In genomic region chr9:101934887-101935286, GRCm38 (mm10) we compare ENCODE assay signal across 18 mouse cellular contexts.
DNase-seq lines count a peak whose midpoint lies in the region; ATAC-seq lines count a peak whose summit lies in the region.
"Had no signal": no experiment of that assay in that cellular context is flagged by ENCODE, and none has a peak within 500 bp of the region (broad histone marks: within the 10 kb centered on the region; RNA-seq: fewer than 3 reads in every experiment).

No protein-coding gene starts in this region.

- H3K27ac ChIP-seq in midbrain, embryonic 11.5 days (ENCODE audit: low read depth, low read length) = no peak overlapping the region
- H3K27ac ChIP-seq in midbrain, embryonic 10.5 days (replicated peaks) = no peak overlapping the region
- peak overlapping the region; percentile 55; the same call in 1 of the 2 replicates for H3K27ac ChIP-seq in hindbrain, embryonic 12.5 days
- H3K27ac ChIP-seq in midbrain, embryonic 14.5 days (replicated peaks; ENCODE audit: low read depth, low read length) = peak overlapping the region; percentile 74
- H3K27ac ChIP-seq in forebrain, embryonic 15.5 days (replicated peaks) = no peak overlapping the region
- H3K27ac ChIP-seq: forebrain, embryonic 10.5 days; gastrocnemius, adult 2 months; limb, embryonic 10.5 days had no signal

- no peak overlapping the region for H3K4me2 ChIP-seq in midbrain, embryonic 11.5 days
- no peak overlapping the region for H3K4me2 ChIP-seq in hindbrain, embryonic 12.5 days (replicated peaks)
- H3K4me2 ChIP-seq in midbrain, embryonic 14.5 days (ENCODE audit: low read length) = no peak overlapping the region
- no peak overlapping the region for H3K4me2 ChIP-seq in forebrain, embryonic 15.5 days (replicated peaks)
- H3K4me2 ChIP-seq: heart, embryonic 12.5 days had no signal

- no peak overlapping the region for H3K9ac ChIP-seq in midbrain, embryonic 11.5 days (ENCODE audit: low read length)
- H3K9ac ChIP-seq in hindbrain, embryonic 12.5 days = no peak overlapping the region
- H3K9ac ChIP-seq in midbrain, embryonic 14.5 days (replicated peaks; ENCODE audit: low read length) = peak overlapping the region; percentile 21; the same call in 1 of the 2 replicates
- H3K9ac ChIP-seq in forebrain, embryonic 15.5 days (replicated peaks) = no peak overlapping the region
- H3K9ac ChIP-seq: heart, embryonic 12.5 days; liver, postnatal 0 days had no signal

- DNase-seq in midbrain, embryonic 11.5 days (ENCODE audit: low spot score, missing footprints) = no peak
- DNase-seq in midbrain, embryonic 10.5 days (ENCODE audit: low spot score) = no peak
- DNase-seq in midbrain, embryonic 14.5 days = peak; percentile 52
- no peak for DNase-seq in right cerebral cortex, postnatal 36 days (ENCODE audit: low spot score in 2 of 2)
- DNase-seq: adrenal gland, postnatal 36 days; cerebellum, adult 9-11 months; gastrocnemius, adult 2 months; kidney, postnatal 36 days; liver, postnatal 0 days; lung, postnatal 10 days; thymus, postnatal 14 days had no signal

- ATAC-seq in midbrain, embryonic 11.5 days (ENCODE audit: low FRiP score) = 0 out of 2 replicates have a peak, but pooled peaks have one; percentile 30
- peak; percentile 84 for ATAC-seq in hindbrain, embryonic 12.5 days (ENCODE audit: low FRiP score)
- ATAC-seq in midbrain, embryonic 14.5 days (ENCODE audit: low FRiP score, low TSS enrichment) = no peak; the same call in 1 of the 2 replicates
- ATAC-seq in forebrain, embryonic 15.5 days (replicated peaks) = no peak
- no peak for ATAC-seq in cerebellum, adult (ENCODE audit: insufficient number of reproducible peaks, low FRiP score, low TSS enrichment)
- ATAC-seq: liver, postnatal 0 days had no signal

- no peaks in the 10 kb centered on the region for H3K27me3 ChIP-seq in midbrain, embryonic 11.5 days (ENCODE audit: control insufficient read depth, insufficient read depth, low read length)
- no peaks in the 10 kb centered on the region for H3K27me3 ChIP-seq in midbrain, embryonic 10.5 days (ENCODE audit: low read depth, poor library complexity, severe bottlenecking)
- H3K27me3 ChIP-seq in hindbrain, embryonic 12.5 days = no peaks in the 10 kb centered on the region
- no peaks in the 10 kb centered on the region for H3K27me3 ChIP-seq in midbrain, embryonic 14.5 days (ENCODE audit: control insufficient read depth, insufficient read depth, low read length)
- no peaks in the 10 kb centered on the region for H3K27me3 ChIP-seq in forebrain, embryonic 15.5 days
- H3K27me3 ChIP-seq: CH12.LX; heart, embryonic 12.5 days had no signal

- no peaks in the 10 kb centered on the region for H3K9me3 ChIP-seq in midbrain, embryonic 11.5 days (ENCODE audit: control insufficient read depth, low read length)
- no peaks in the 10 kb centered on the region for H3K9me3 ChIP-seq in midbrain, embryonic 10.5 days (replicated peaks)
- H3K9me3 ChIP-seq in hindbrain, embryonic 12.5 days (replicated peaks) = no peaks in the 10 kb centered on the region
- H3K9me3 ChIP-seq in midbrain, embryonic 14.5 days (ENCODE audit: control insufficient read depth, low read length) = no peaks in the 10 kb centered on the region
- H3K9me3 ChIP-seq in forebrain, embryonic 15.5 days = no peaks in the 10 kb centered on the region
- H3K9me3 ChIP-seq: forebrain, embryonic 10.5 days; heart, embryonic 12.5 days; limb, embryonic 10.5 days had no signal

- WGBS in midbrain, embryonic 11.5 days = 56% methylated on average over 8 of the region's 8 CpGs
- WGBS in midbrain, embryonic 10.5 days = 67% methylated on average over 8 of the region's 8 CpGs
- WGBS in hindbrain, embryonic 12.5 days = 42% methylated on average over 8 of the region's 8 CpGs
- WGBS in midbrain, embryonic 14.5 days = 19% methylated on average over 8 of the region's 8 CpGs
- 68% methylated on average over 8 of the region's 8 CpGs for WGBS in forebrain, embryonic 15.5 days

- H3K36me3 ChIP-seq in midbrain, embryonic 11.5 days (ENCODE audit: control insufficient read depth, insufficient read depth, low read length) = no peaks in the 10 kb centered on the region
- 0 out of 2 replicates have a peak, but pooled peaks cover 2% of the 10 kb centered on the region for H3K36me3 ChIP-seq in midbrain, embryonic 10.5 days
- H3K36me3 ChIP-seq in hindbrain, embryonic 12.5 days = no peaks in the 10 kb centered on the region
- H3K36me3 ChIP-seq in midbrain, embryonic 14.5 days (ENCODE audit: control insufficient read depth, insufficient read depth, low read length) = peaks cover 20% of the 10 kb centered on the region
- 0 out of 2 replicates have a peak, but pooled peaks cover 4% of the 10 kb centered on the region for H3K36me3 ChIP-seq in forebrain, embryonic 15.5 days
- H3K36me3 ChIP-seq: forebrain, embryonic 10.5 days; heart, embryonic 12.5 days; limb, embryonic 10.5 days had no signal

- H3K4me1 ChIP-seq in midbrain, embryonic 11.5 days (ENCODE audit: control insufficient read depth, insufficient read depth, low read length) = peaks cover 8% of the 10 kb centered on the region
- peaks cover 18% of the 10 kb centered on the region for H3K4me1 ChIP-seq in midbrain, embryonic 10.5 days
- H3K4me1 ChIP-seq in hindbrain, embryonic 12.5 days = peaks cover 24% of the 10 kb centered on the region
- H3K4me1 ChIP-seq in midbrain, embryonic 14.5 days (ENCODE audit: control insufficient read depth, insufficient read depth, low read length) = peaks cover 17% of the 10 kb centered on the region
- H3K4me1 ChIP-seq in forebrain, embryonic 15.5 days = peaks cover 20% of the 10 kb centered on the region; the same call in 1 of the 2 replicates
- H3K4me1 ChIP-seq: heart, embryonic 12.5 days; limb, embryonic 10.5 days had no signal

- H3K4me3 ChIP-seq in midbrain, embryonic 11.5 days (ENCODE audit: low read depth, low read length) = no peak overlapping the region
- H3K4me3 ChIP-seq in midbrain, embryonic 10.5 days = no peak overlapping the region
- no peak overlapping the region for H3K4me3 ChIP-seq in hindbrain, embryonic 12.5 days
- no peak overlapping the region for H3K4me3 ChIP-seq in midbrain, embryonic 14.5 days (replicated peaks; ENCODE audit: low read depth, low read length)
- no peak overlapping the region for H3K4me3 ChIP-seq in forebrain, embryonic 15.5 days
- H3K4me3 ChIP-seq: forebrain, embryonic 10.5 days; gastrocnemius, adult 2 months; heart, embryonic 12.5 days; limb, embryonic 10.5 days had no signal

Comparison
In these comparisons a context has a peak if more than half of its experiments do, and no peak if none do; other contexts are left out.
1. ATAC-seq: peak in midbrain, embryonic 11.5 days (single experiment) and hindbrain, embryonic 12.5 days (single experiment); none in midbrain, embryonic 14.5 days (single experiment), forebrain, embryonic 15.5 days (single experiment) and cerebellum, adult (single experiment).
2. H3K27ac ChIP-seq: peak in hindbrain, embryonic 12.5 days (single experiment) and midbrain, embryonic 14.5 days (single experiment); none in midbrain, embryonic 11.5 days (single experiment), midbrain, embryonic 10.5 days (single experiment) and forebrain, embryonic 15.5 days (single experiment).